Mouse (Mus musculus) G1E (cell line): Measurements from ENCODE around the gene Rps9.

Experiments used
- CTCF ChIP-seq: IDR thresholded peaks from 2 replicates; pipeline ENCODE4 v1.5.1; 2012; ENCODE audit warnings: low read depth, low read length, inconsistent platforms, mixed read lengths
- POLR2AphosphoS5 ChIP-seq: IDR thresholded peaks from 2 replicates; pipeline ENCODE4 v1.6.1; 2012; ENCODE audit warnings: low read depth, low read length, inconsistent platforms; ENCODE audit not compliant: insufficient replicate concordance
- TAL1 ChIP-seq: conservative IDR thresholded peaks from 2 replicates; pipeline ENCODE4 v1.6.1; 2012; ENCODE audit warnings: low read depth, low read length, inconsistent platforms, mixed read lengths

- TF ChIP-seq CTCF (no peak), POLR2AphosphoS5 (no peak), TAL1 (no peak)
Observed at GRCm38 (mm10) chr7:3685400-3686187, 18.2 kb upstream of the Rps9 start.
